Mouse (Mus musculus) cerebellum, postnatal 36 days (tissue): Measurements from ENCODE around the gene Zfp984.
"Not testable (repeated sequence)": the region's sequence is repeated elsewhere in the genome, so short reads cannot be mapped to it uniquely, and the experiment has no call there.

Source experiments
- DNase-seq, 2 experiments: peaks; one replicate each; pipeline ENCODE4 v3.0.0; 2021 to 2022; ENCODE audit warnings: mixed read lengths in 2 of 2

The Zfp984 gene

DNA sequence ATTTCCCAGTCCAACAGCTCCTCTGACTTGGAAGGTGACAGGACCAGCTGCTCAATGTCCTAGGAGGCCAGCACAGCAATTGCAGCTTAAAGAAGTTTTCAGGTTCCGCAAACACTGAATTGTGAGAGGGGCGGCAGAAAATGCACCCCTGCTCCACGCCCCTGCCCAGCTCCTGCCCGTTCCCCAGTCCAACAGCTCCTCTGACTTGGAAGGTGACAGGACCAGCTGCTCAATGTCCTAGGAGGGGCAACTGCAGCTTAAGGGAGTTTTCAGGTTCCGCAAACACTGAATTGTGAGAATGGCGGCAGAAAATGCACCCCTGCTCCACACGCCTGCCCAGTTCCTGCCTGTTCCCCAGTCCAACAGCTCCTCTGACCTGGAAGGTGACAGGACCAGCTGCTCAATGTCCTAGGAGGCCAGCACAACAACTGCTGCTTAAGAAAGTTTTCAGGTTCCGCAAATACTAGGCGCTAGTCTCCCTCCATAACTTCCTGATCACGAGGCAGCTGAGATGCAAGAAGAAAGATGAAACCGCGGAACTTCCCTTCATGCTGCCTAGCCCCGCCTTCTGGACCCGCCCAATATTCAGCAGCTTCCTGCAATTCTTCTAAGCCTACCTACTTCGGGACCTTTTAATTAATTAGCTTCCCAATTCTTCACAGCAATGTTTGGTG is at the start of gene Zfp984:
TSS of gene Zfp984 (minus strand) at position 497 of the 674 bp plus-strand sequence.
- DNase-seq = not testable (repeated sequence)

DNA sequence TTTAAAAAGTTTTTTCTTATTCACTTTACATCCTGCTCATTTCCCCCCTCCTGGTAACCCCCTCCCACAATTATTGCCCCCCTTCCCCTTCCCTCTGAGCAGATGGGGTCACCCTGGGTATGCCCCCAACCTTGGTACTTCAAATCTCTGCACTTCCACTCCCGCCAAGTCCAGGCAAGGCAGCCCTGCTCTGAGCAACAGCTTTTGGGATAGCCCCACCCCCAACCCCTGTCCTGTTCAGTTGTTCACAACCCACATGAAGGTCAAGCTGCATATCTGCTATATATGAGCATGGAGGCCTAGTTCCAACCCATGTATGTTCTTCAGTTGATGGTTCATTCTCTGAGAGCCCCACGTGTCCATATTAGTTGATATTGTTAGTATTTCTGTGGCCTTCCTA is 41.2 kb upstream of the Zfp984 start:
- no peak for DNase-seq

DNA sequence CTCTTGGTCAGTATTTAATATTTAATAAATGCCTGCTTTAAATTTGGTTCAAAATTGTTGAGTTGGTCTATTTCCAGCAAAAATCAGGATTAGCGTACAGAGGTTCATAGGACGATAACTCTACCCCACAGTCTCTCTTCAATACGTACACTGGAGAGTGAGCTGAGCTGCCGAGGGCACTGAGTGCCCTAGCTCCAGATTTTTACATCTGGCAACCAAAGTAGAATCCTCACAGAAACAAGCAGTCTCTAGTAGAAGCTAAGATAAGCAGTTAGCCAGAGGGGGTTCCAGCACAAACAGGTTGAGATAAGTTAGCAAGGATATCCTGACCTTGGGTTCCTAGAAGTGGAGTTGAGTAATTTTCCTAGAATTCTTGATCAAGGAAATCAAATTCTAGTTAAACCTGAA is 39.0 kb upstream of the Zfp984 start:
- no peak for DNase-seq

DNA sequence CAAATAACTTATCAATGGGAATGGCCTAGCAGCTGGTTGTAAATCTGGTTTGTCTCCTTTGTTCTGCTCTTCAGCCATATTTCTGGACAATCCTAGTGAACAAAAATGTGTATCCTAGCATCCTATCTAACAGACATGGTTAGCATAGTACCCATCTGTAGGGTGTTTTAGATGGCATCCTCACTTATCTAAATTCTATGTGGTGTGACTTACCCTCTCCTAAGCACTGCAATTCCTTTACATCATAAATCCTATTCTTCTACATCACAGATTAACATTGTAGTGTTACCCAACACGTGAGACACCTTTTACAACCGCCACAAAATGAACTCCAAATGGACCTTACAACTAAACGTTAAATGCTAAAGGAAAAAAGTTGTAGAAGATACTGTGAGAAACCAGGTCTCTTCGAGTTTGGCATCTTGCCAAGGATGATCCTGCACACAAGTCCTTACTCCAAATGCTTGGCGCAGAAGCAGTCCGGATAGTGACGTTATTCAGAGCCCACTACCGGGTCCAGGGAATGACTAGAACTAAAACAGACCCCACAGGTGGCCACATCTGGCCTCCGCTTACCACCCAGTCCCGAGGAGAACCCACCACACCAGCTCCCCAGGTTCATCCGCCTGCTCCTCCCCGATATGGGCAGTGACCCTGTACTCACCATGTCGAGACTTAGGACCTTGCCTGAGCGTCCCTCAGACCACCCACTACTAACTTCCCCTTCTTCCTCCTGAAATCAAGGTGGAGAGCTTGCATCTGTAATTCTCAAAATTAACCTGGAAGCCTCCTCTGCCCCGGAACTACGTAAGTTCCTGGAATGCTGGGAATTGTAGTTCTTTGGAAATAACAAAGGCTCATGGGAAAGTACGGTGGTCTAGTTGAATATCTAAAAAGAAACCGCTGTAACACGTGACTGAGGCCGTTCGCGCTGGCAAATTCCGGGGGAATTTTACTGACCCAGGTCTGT is 38.3 kb upstream of the Zfp984 start, which contains the start of gene Zfp933:
TSS of gene Zfp933 (minus strand) at position 753 of the 970 bp plus-strand sequence.
- DNase-seq = peak; percentile 48 to 75

GRCm38 (mm10) chr4:147842871-147843270 is 33.3 kb upstream of the Zfp984 start:
- no peak for DNase-seq

DNA sequence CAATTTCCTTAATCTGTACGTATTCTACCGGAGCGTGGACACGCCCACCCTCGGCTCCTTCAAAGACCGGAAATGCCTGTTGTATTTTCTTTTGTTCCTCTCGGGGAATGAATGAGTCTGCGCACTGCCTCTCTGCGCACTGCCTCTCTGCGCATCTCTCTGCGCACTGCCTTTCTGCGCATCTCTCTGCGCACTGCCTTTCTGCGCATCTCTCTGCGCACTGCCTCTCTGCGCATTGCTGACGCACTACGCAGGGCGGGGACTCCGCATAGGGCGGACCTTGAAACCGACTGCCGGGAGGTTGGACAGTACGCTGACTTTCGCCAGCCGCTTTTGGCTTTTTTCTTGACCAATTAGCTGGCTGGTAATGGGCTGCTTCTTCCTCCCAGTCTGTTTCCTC is 29.7 kb upstream of the Zfp984 start:
- peak in 1 of 2 experiments; percentile 34 for DNase-seq

- no peak for DNase-seq
Measured at GRCm38 (mm10) chr4:147824389-147824788, 14.8 kb upstream of the Zfp984 start.

DNA sequence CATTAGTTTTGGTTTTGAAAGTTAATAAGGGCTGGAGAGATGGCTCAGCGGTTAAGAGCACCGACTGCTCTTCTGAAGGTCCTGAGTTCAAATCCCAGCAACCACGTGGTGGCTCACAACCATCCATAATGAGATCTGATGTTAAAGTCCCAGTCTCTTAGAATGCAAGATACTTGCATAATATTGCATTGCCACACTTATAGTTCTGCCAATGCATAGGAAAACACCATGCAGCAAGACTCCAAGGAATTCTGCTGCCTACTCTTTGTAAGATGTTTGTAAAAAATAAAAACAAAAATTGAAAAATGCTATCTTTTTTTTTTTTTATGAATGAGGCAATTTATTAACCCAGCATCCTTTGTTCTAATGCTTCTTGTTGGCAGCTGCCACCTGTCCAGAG is 11.8 kb upstream of the Zfp984 start:
- DNase-seq = not testable (repeated sequence)

- not testable (repeated sequence) for DNase-seq
Measured at GRCm38 (mm10) chr4:147819659-147820058, 10.1 kb upstream of the Zfp984 start.

- DNase-seq = no peak
Measured at GRCm38 (mm10) chr4:147814592-147815167, 5.1 kb upstream of the Zfp984 start.

DNA sequence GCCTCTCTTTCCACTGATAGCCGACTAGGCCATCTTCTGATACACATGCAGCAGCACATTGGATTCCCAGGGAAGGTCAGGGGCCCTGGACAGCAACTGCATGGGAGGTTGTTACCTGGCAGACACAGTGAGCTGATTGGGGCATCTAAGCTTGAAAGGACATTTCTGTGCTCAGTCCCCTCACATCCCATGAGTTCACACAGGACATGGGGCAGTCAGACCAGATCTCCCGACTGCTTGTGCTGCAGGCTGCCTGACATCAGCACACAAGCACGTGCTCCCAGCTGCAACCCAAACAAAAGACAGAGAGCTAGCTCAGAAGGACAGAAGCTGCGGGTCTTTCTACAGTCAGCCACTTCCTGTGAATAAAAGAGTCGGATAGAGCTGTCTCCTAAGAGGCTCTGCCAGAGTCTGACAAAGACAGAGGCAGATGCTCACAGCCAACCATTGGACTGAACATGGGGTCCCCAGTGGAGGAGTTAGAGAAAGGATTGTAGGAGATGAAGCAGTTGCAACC is 3.7 kb upstream of the Zfp984 start:
- no peak for DNase-seq

GRCm38 (mm10) chr4:147809966-147810304 is 347 bp upstream of the Zfp984 start:
- not testable (repeated sequence) for DNase-seq

DNA sequence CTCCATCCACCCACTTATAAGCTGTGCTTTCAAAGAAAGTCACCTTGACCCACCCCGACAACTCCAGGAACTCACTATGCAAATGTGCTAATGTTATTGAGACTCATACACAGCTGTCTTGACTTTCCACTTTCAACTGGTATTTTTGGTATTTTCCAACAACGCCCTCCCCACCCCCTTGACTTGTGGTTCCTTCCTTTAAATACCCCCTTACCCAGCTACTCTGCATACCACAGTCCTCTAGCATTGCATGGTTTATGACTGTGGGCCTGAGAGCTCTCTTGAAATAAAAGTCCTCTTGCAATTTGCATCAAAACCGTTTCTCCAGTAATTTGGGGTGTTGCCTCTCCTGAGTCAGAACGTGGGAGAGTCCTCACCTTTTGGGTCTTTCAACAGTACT is 1.1 kb downstream of the Zfp984 start:
- DNase-seq = not testable (repeated sequence)

DNA sequence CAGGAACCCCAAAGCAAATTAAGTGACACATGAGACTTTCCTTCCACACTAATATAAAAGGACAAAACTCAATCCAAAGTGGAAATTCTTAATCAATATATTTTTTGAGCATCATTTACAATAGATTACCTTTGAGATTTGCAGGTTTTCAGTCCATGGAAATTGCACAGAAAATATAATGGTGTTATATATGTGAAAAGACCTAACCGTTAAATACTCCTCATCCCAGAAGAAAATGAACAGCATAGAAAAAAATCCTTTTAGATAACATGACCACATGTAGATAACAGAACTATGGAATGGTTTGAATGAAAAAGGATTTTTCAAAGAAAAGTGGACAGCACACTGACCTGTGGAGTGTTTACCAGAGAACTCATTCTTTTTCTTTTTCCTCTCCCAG is 14.3 kb downstream of the Zfp984 start:
- DNase-seq = not testable (repeated sequence)

DNA sequence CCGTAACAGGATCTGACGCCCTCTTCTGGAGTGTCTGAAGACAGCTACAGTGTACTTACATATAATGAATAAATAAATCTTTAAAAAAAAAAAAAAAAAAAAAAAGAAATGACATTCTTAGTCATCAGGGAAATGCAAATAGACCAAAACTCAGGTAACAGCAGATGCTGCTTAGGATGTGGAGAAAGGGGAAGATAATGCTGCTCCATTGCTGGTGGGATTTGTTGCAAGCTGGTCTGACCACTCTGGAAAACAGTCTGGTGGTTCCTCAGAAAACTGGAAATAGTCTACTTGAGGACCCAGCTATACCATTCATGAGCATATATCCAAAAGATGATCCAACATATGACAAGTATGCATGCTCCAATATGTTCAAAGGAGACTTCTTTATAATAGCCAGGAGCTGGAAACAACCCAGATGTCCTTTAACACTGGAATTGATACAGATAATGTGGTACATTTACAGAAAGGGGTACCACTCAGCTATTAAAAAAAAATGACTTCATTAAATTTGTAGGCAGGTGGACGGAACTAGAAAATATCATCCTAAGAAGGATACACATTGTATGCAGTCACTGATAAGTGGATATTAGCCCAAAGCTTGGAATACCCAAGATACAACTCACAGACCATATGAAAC is 15.4 kb downstream of the Zfp984 start:
- not testable (repeated sequence) for DNase-seq

GRCm38 (mm10) chr4:147793390-147793916 is 16.1 kb downstream of the Zfp984 start:
- not testable (repeated sequence) for DNase-seq

DNA sequence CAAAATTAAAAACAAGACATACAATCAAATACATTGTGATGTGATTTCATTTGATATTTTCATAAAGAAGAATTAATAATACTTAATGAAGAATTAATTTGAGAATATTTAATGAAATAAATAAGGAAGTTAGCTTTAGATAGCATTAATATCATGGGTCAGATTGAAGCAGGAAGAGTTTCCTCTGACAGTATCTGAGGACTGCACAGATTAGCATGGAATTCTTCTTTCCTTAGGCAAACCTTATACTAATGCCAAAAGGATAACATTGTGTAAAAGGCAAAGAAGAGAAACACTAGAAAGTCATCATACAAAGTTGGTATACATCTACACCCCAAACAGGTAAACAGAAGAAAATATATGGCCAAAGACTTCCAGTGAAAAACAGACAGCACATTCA is 17.9 kb downstream of the Zfp984 start:
- not testable (repeated sequence) for DNase-seq

DNA sequence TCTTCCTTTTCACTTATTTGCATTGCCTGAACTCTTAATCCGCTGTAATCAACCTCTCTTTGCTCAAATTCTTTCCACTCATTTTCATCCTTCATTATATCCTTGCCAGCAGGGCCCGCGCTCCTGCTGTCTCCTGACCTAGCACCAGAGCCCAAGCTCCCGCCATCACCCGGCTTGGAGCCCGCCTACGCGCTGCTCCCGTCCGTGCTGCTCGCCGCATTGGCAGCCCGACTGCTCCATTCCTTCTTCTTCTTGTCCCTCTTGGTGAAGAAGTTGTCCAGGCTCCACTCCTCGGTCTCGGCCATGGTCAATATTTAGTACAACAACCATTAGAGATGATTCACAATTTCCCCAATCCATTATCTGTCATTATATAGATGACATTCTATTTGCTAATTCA is 63.3 kb downstream of the Zfp984 start:
- DNase-seq = not testable (repeated sequence)

DNA sequence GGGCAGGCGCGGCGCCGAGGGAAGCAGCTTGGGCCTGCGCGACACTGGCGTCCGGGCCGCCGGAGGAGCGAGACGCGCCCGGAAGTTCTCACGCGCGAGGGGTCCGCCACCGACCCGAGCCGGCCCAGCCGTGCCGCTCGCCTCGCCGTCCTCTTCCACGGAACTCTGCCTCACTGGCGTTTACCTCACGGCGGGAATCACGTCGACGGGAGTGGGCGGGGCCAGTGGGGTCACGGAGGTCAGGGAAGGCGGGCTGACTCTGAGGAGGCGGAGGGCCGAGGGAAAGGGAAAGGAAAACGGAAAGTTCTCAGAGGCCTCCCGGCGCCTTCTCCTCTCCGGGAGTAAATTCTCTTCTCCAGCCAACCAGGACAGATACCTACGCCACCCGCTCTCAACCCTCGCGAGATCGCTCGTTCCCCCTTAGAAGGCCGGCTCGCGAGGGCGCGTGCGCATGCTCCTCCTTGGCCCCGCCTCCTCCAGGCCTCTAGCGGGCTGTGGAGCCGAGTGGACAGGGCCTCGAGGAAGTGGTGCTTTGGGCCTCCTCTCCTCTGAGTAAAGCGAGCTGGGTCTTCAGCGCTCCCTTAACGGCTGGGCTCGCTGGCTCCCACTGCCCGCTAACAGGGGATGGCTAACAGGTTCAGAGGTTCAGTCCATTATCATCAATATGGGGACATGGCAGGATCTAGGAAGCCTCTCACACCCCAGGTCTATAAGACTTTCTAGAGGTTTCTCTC is 70.8 kb downstream of the Zfp984 start:
- DNase-seq = not testable (repeated sequence)
